Mouse (Mus musculus): ENCODE results near the gene Pym1. TPM values are rescaled to one million over a fixed set of nuclear protein-coding genes. Genes with fewer than 3 reads are reported as not detected.

Pym1 gene
- polyA plus RNA-seq, 1 experiment, result 31.7 TPM

- Histone ChIP-seq H3K27ac (ENCODE audit: insufficient read depth, low read length) (peak overlapping the region; percentile 97), H3K4me3 (ENCODE audit: extremely low read depth, insufficient read depth, insufficient read length) (peak overlapping the region; percentile 97), H3K4me1 (ENCODE audit: control insufficient read depth, insufficient read depth, insufficient read length) (peaks cover 8% of the 10 kb centered on the region; the same call in 1 of the 2 replicates), H3K36me3 (ENCODE audit: control insufficient read depth, insufficient read depth, low read length) (0 out of 2 replicates have a peak, but pooled peaks cover 2% of the 10 kb centered on the region), H3K27me3 (ENCODE audit: control insufficient read depth, insufficient read depth, low read length) (no peaks in the 10 kb centered on the region)
- TF ChIP-seq POLR2A (IDR thresholded peaks at IDR 0.05; ENCODE audit: low read depth, low read length) (no peak), CTCF (IDR thresholded peaks at IDR 0.05; ENCODE audit: extremely low read depth, insufficient read depth, insufficient read length, insufficient replicate concordance) (no peak)
- DNase-seq (ENCODE audit: low read depth in 1 of 2, low spot score in 2 of 2), result no peak
- WGBS, result 30% methylated on average over 8 of the region's 8 CpGs
These were observed 3.5 kb upstream of the Pym1 start for GRCm38 (mm10) chr10:128744211-128744610.

DNA sequence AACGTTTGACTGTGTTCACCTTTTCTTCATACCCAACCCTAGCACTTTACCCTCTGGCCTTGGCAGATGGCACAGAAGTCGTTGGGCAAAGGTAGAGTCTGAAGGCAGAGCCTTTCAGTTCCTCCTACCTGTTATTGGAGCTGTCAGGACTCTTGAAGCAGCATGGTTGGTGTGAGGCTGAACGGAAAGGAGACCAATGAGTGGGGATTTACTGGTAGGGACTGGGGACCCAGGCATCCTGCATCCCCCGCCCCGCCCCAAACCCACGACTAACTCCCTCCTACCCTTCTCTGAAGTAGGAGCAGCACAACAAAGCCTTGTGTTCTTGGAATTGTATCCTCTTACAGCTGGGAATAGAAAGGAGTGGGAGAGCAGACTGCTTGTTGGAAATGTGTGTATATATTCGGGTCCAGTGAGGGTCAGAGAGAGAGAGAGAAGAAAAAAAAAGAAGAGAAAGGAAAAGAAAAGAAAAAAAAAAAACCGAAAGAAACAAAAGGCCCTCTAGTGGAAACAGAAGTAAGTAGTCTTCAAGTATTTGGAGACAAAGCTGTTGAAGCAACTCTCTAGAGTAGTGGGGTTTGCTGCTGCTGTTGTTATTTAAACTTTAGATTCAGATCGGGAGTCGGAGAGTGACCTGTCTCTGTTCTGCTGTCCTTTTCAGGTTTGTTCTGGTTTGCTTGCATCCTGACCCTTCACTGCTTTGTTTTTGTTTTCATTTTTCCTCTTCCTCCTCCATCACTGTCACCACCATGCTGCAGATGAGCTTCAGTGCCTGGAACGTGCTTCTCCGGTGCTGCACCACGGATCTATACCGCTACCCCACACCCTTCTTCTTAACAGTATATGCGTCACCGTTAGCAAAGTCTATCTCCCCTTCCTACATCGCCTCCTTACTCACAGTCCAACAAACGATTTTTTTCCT is 2.7 kb upstream of the Pym1 start, which contains the start of gene Dgka:
Gene Dgka, minus strand, starts transcription at position 176 of the 922 bp plus-strand sequence.
- Histone ChIP-seq H3K36me3 (ENCODE audit: control insufficient read depth, insufficient read depth, low read length) (0 out of 2 replicates have a peak, but pooled peaks cover 2% of the 10 kb centered on the region), H3K27me3 (ENCODE audit: control insufficient read depth, insufficient read depth, low read length) (no peaks in the 10 kb centered on the region), H3K27ac (ENCODE audit: insufficient read depth, low read length) (peak within 1 kb of the TSS; percentile 97), H3K4me1 (ENCODE audit: control insufficient read depth, insufficient read depth, insufficient read length) (peaks cover 8% of the 10 kb centered on the region), H3K4me3 (ENCODE audit: extremely low read depth, insufficient read depth, insufficient read length) (peak within 1 kb of the TSS; percentile 97)
- TF ChIP-seq POLR2A (IDR thresholded peaks at IDR 0.05; ENCODE audit: low read depth, low read length) (peak; percentile 64; the same call in 1 of the 2 replicates), CTCF (IDR thresholded peaks at IDR 0.05; ENCODE audit: extremely low read depth, insufficient read depth, insufficient read length, insufficient replicate concordance) (no peak)
- peak; percentile 43 to 63 for DNase-seq (ENCODE audit: low read depth in 1 of 2, low spot score in 2 of 2)
- 13% methylated on average over 18 of the region's 18 CpGs for WGBS

DNA sequence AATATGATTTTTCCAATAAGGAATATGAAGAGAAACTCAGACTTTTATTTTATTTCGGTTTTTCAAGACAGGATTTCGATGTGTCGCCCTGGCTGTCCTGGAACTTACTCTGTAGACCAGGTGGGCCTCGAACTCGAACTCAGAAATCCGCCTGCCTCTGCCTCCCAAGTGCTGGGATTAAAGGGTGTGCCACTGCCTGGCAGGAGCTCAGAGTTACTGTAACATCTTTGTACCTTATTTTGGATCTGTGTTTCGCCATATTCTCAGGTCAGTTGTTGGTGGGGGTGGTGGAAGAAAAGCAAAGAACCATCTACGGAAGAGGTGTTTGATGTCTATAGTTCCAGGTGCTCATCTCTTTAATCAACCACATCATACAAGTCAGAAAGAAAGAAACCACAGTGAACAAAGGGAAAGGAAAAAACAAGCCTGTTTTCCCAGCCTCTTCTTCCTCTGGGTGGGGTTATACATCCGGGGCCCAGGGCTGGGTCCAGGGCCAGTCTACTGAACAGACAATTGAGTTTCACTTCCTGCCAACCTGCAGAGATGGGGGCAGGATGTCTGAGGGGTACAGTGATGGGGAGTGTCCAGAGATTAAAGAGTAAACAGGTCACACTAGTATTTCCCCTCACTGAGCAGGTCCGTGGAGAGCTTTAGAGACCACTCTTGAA is 1.6 kb upstream of the Pym1 start:
- WGBS, result 46% methylated on average over 10 of the region's 10 CpGs
- Histone ChIP-seq H3K4me3 (ENCODE audit: extremely low read depth, insufficient read depth, insufficient read length) (peak overlapping the region; percentile 97), H3K36me3 (ENCODE audit: control insufficient read depth, insufficient read depth, low read length) (0 out of 2 replicates have a peak, but pooled peaks cover 2% of the 10 kb centered on the region), H3K4me1 (ENCODE audit: control insufficient read depth, insufficient read depth, insufficient read length) (peaks cover 8% of the 10 kb centered on the region), H3K27ac (ENCODE audit: insufficient read depth, low read length) (peak overlapping the region; percentile 97), H3K27me3 (ENCODE audit: control insufficient read depth, insufficient read depth, low read length) (no peaks in the 10 kb centered on the region)
- peak; percentile 22 for TF ChIP-seq POLR2A (IDR thresholded peaks at IDR 0.05; ENCODE audit: low read depth, low read length)
- TF ChIP-seq CTCF (IDR thresholded peaks at IDR 0.05; ENCODE audit: extremely low read depth, insufficient read depth, insufficient read length, insufficient replicate concordance), result no peak
- DNase-seq (ENCODE audit: low read depth in 1 of 2, low spot score in 2 of 2), result peak; percentile 70 to 84

- Histone ChIP-seq H3K27ac (ENCODE audit: insufficient read depth, low read length) (peak overlapping the region; percentile 97), H3K36me3 (ENCODE audit: control insufficient read depth, insufficient read depth, low read length) (0 out of 2 replicates have a peak, but pooled peaks cover 2% of the 10 kb centered on the region), H3K27me3 (ENCODE audit: control insufficient read depth, insufficient read depth, low read length) (no peaks in the 10 kb centered on the region), H3K4me1 (ENCODE audit: control insufficient read depth, insufficient read depth, insufficient read length) (peaks cover 8% of the 10 kb centered on the region), H3K4me3 (ENCODE audit: extremely low read depth, insufficient read depth, insufficient read length) (peak overlapping the region; percentile 84)
- no peak for DNase-seq (ENCODE audit: low read depth in 1 of 2, low spot score in 2 of 2)
- WGBS, result 33% methylated on average over 8 of the region's 9 CpGs
- TF ChIP-seq POLR2A (IDR thresholded peaks at IDR 0.05; ENCODE audit: low read depth, low read length), result no peak
- no peak for TF ChIP-seq CTCF (IDR thresholded peaks at IDR 0.05; ENCODE audit: extremely low read depth, insufficient read depth, insufficient read length, insufficient replicate concordance)
These were observed 580 bp upstream of the Pym1 start for GRCm38 (mm10) chr10:128746972-128747645.

- peak; percentile 68 to 80 for DNase-seq (ENCODE audit: low read depth in 1 of 2, low spot score in 2 of 2)
- Histone ChIP-seq H3K27me3 (ENCODE audit: control insufficient read depth, insufficient read depth, low read length) (no peaks in the 10 kb centered on the region), H3K4me3 (ENCODE audit: extremely low read depth, insufficient read depth, insufficient read length) (peak overlapping the region; percentile 84), H3K4me1 (ENCODE audit: control insufficient read depth, insufficient read depth, insufficient read length) (peaks cover 8% of the 10 kb centered on the region), H3K36me3 (ENCODE audit: control insufficient read depth, insufficient read depth, low read length) (peaks cover 4% of the 10 kb centered on the region; the same call in 1 of the 2 replicates), H3K27ac (ENCODE audit: insufficient read depth, low read length) (peak overlapping the region; percentile 97)
- peak; percentile 44; the same call in 1 of the 2 replicates for TF ChIP-seq POLR2A (IDR thresholded peaks at IDR 0.05; ENCODE audit: low read depth, low read length)
- TF ChIP-seq CTCF (IDR thresholded peaks at IDR 0.05; ENCODE audit: extremely low read depth, insufficient read depth, insufficient read length, insufficient replicate concordance), result no peak
- under 1% methylated on average over 37 of the region's 37 CpGs for WGBS
These were observed 669 bp downstream of the Pym1 start for GRCm38 (mm10) chr10:128748252-128748864.

DNA sequence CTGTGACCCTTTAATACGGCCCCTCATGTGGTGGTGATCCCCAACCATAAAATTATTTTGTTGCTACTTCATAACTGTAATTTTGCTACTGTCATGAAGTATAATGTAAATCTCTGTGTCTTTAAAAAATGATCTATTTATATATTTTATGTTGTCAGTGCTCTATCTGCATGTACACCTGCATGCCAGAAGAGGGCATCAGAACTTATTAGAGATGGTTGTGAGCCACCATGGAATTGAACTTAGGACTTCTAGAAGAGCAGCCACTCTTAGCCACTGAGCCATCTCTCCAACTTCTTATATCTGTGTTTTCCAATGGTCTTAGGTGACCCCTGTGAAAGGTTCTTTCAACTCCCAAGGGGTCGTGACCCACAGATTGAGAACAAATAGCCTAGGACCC is 25.2 kb downstream of the Pym1 start:
- WGBS, result 89% methylated on average over 2 of the region's 2 CpGs
- Histone ChIP-seq H3K27me3 (ENCODE audit: control insufficient read depth, insufficient read depth, low read length) (no peaks in the 10 kb centered on the region), H3K4me1 (ENCODE audit: control insufficient read depth, insufficient read depth, insufficient read length) (no peaks in the 10 kb centered on the region), H3K4me3 (ENCODE audit: extremely low read depth, insufficient read depth, insufficient read length) (no peak overlapping the region), H3K36me3 (ENCODE audit: control insufficient read depth, insufficient read depth, low read length) (no peaks in the 10 kb centered on the region), H3K27ac (ENCODE audit: insufficient read depth, low read length) (no peak overlapping the region)
- no peak for DNase-seq (ENCODE audit: low read depth in 1 of 2, low spot score in 2 of 2)
- TF ChIP-seq POLR2A (IDR thresholded peaks at IDR 0.05; ENCODE audit: low read depth, low read length), result no peak
- TF ChIP-seq CTCF (IDR thresholded peaks at IDR 0.05; ENCODE audit: extremely low read depth, insufficient read depth, insufficient read length, insufficient replicate concordance), result no peak

All from spleen, adult 2 months (tissue).